Mouse (Mus musculus) ovary, adult 18-20 months (tissue): ENCODE results near the gene Fndc1.

Source experiments
- DNase-seq: peaks from one replicate; pipeline ENCODE4 v3.0.0; 2022; ENCODE audit warnings: low spot score, mixed read lengths

Gene Fndc1

DNA sequence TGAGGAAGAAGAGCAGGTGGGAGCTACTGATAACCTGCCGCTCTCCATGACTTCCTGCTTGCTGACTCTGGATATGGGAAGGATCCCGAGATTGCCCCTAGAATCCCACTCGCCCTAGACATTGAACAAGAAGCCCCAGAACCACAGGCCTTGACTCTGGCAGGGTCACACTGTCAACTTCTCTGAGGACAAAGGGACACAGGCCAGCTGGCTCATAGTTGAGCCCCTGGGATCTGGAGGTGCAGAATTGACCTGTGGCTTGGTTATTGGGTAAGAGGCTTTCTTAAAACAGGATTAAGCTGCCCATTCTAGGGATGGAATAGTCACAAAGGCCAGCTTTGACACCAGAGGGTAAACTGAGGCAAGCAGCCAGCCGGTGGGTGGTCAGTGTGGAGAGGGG is 136.8 kb downstream of the Fndc1 start:
- DNase-seq, result no peak
